Mouse (Mus musculus): ENCODE measurements around the gene Nf2. TPM values are rescaled to one million over a fixed set of nuclear protein-coding genes. Genes with fewer than 3 reads are reported as not detected.

Gene Nf2
- polyA plus RNA-seq (2017; shearing (Covaris generic)), result 10 to 100 TPM; 18.7 to 22.5 (median 19.3) TPM

- peak; percentile 95 for ATAC-seq
Measured at GRCm38 (mm10) chr11:4849258-4849943, at the start of gene Nf2. TSS of gene Nf2 (minus strand) at chr11:4849536.

DNA sequence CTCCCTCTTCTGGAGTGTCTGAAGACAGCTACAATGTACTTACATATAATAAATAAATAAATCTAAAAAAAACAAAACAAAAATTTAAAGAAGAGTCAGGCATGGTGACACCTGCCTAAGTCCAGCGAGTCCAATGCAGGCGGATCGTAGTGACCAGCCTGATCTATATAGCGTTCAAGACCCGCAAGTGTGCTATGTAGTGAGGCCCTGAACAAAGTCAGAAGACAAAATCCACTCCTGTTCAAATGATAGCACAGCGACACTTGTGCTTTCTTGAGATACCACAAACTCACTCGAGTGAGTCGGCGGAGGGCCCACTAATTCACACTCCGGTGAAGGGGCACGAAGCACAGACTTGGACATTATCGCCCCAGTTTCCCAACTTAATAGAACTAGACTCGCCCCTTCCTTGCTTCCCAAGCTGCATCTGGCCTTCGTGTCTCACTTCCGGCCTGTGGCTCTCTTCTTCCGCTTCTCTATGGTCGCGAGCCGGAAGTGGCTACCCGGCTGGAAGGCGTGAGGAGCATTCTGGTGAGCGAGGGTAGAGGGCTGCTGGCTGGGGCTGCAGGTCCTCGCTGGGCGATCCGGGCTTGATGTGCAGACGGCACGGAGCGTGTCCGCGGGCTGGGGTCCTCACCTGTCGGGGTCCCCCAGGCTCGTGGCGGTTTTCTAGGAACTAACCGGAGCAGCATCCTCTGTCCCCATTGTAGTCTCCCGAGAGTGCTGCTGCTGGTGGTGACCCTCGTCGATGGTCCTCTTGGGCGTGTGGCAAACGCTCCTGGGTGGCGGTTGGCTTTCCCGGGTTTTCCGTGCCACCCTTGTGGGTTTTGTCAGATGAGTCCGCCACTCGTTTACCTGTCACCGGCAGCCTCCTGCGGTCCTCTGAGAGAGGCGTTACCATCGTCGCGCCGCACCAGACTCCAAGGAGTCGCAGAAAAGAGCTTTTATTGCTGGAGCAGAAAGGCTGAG, 45.8 kb upstream of the Nf2 start, which contains the start of gene Thoc5:
Thoc5 (plus strand) TSS at position 473 of the 969 bp plus-strand sequence.
- peak; percentile 94 for ATAC-seq

DNA sequence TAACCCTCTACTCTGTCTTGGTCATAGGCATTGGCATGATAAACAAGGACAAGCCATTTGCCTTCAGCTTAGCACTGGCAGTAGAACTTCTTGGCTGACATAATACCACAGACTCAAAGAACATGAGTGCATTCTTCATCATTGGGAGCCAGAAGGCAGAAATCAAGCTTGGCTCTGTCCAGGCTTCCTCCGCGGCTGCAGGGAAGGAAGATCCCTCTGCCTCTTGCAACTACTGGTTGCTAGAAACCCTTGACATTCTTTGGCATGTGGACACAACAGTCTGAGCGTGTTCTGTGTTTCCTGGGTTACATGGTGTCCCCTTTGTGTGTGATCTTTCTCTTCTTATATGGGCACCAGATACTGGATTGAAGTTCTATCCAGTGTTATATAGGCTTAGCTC, 37.7 kb upstream of the Nf2 start:
- ATAC-seq, result no peak

- peak; percentile 25 for ATAC-seq
Measured at GRCm38 (mm10) chr11:4885385-4885903, 36.1 kb upstream of the Nf2 start.

DNA sequence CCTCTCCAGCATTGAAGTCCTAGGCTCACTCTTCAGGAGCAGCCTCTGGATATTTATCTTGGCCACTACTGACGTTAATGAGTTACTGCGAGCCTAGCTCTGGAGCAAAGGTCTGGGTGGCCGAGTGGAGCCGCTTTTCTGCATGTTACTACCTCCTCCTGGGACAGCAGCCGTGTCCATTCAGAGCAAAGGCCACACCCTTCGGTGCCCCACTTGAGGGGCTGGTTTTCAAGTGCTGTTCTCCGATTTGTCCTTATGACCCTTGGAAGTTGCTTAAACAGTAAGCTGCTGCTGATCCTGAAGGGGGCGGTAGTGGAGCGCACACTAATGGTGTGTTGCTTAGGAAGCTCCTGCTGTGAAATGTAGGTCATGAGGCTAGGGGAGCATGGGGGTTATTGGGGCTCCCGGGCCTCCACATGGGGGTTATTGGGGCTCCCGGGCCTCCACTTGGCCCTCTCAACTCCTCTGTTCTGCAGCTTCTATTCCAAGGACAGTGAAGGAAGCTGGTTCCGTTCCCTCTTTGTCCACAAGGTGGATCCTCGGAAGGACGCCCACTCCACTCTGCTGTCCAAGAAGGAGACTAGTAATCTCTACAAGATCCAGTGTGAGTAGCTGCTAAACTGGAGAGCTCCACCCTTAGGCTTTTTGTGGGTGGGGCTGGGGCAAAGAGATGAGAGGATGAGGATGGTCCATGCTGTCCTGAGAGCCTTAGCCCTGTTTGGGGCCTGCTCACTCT, 33.7 kb upstream of the Nf2 start:
- no peak for ATAC-seq

GRCm38 (mm10) chr11:4881087-4881486, 31.8 kb upstream of the Nf2 start:
- ATAC-seq, result no peak

- no peak for ATAC-seq
Measured at GRCm38 (mm10) chr11:4874551-4874950, 25.2 kb upstream of the Nf2 start.

DNA sequence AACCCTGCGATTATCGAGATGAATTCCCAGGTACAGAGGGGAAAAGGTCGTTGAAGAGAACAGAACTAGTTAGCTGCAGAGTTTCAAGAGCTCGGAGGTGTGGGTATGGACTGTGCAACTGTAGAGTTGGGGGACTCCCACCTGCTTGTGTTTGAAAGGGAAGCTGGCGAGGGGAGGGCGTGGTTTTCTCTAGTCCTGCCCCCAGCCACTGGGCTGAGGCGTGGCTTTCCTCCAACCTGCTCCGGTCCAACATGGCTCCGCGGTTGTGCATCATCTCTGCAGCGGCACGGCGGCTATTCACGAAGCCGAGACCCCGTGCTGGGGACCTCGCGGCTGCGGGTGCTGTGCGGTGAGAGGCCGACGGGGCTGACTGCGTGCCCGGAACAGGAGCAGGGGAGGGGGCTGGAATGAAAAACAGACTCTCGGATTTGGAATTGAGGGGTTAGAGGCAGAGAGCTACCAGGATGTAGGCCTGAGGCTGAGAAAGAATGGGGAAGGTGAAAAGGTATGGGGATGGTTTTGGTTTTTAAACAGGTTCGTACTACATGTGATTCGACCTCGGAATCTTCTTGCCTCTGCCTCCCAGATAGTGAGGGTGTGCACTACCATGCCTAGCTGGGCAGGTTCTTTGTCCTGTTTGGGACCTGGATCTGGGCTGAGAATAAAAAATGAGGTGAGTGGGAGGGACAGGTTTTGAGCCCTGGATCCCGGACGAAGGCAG, 24.6 kb upstream of the Nf2 start, which contains the start of gene Nipsnap1:
Nipsnap1 (plus strand) TSS at position 197 of the 721 bp plus-strand sequence.
- ATAC-seq, result peak; percentile 98

- peak; percentile 52 for ATAC-seq
Measured at GRCm38 (mm10) chr11:4865645-4866251, 16.4 kb upstream of the Nf2 start.

GRCm38 (mm10) chr11:4862730-4863129, 13.4 kb upstream of the Nf2 start:
- ATAC-seq, result no peak

DNA sequence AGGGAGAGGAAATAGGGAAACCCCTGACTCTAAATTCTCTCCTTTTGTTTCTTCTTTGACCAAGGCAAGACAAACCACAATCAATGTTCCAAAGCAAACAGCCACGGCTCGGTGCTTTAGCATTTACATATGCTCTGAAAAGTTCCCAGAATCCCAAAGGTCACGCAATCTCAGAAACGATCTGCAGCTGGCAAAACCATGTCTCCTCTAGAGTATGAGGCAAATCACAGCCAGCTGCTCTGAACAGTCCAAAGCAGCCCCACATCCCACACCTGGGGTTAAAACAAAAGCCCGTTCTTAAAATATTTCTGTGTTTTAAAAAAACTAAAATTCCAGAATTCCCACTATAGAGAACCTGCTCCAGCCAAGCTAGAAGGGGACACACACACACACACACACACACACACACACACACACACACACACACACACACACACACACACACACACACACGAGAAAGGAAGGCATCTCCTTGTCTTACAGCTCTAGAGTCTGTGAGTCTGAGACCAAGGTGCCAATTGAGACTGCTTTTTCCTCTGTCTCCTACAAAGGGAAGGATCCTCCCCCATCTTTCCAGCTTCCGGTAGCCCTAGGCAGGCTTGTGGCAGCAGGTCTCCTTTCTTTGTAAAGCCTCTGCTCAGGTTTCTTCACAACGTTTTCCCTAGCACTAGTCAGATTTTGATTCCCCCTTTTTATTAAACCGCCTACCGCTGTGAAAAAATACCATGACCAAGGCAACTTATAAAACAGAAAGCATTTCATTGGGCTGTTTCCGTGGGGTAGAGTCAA, 12.7 kb upstream of the Nf2 start:
- no peak for ATAC-seq

DNA sequence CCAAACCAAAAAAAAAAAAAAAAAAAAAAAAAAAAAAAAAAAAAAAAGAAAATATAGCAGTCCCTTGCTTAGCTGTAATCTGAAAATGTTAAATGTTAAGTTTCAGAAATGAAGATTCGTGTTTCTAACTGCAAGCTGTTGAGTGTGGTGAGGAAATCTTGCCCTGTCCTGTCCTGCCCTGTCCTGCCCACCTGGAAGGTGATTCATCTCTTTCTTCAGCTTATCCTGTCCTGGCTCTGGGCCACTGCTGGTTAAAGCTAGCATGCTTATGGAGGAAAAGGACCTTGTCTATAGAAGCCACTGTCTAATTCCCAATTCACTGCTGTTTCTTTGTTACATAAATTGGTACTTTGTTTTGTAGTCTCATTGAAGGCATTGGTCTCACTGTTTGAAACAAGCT, 11.7 kb upstream of the Nf2 start:
- no peak for ATAC-seq

- ATAC-seq, result no peak
Measured at GRCm38 (mm10) chr11:4858416-4858815, 9.1 kb upstream of the Nf2 start.

DNA sequence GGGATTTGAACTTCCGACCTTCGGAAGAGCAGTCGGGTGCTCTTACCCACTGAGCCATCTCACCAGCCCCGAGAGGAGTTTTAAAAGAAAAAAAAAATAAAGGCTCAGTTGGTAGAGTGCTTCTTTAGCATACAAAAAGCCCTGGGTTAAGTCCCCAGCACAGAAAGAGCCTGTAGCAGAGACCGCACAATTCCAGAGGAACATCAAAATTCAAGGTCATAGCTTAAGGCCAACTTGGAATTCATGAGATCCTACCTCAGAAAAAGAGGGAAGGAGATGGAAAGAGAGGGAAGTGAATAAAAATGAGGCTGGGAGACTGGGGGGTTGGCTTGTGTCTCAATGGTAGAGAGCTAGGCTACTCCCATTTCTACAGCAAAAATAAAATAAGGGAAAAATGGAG, 4.8 kb upstream of the Nf2 start:
- ATAC-seq, result no peak

DNA sequence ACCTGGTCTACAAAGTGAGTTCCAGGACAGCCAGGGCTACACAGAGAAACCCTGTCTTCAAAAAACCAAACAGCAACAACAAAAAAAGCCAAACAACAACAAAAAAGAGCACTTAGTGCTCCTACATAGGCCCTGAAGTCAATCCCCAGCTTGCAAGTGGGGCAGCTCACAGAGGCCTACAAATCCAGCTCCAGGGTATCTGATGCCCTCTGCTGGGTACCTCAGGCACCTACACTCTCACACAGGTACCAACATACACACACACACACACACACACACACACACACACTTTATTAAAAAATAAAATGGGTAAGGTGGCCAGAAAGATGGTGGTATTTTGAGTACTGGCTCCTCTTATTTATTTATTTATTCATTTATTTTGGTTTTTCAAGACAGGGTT, 3.7 kb upstream of the Nf2 start:
- no peak for ATAC-seq

DNA sequence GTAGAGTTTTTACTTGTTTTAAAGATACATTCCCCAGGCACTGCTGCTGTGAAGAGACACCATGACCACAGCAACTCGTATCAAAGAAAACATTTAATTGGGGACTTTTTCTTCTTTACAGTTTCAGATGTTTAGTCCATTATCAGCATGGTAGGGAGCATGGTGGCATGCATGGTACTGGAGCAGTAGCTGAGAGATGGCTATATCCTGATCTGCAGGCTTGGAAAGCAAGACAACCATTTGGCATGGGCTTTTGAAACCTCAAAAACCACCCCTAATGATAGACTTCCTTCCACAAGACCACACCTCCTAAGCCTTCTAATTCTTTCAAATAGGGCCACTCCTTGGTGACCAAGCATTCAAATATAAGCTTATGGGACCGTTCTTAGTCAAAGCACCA, 1.1 kb upstream of the Nf2 start:
- no peak for ATAC-seq

DNA sequence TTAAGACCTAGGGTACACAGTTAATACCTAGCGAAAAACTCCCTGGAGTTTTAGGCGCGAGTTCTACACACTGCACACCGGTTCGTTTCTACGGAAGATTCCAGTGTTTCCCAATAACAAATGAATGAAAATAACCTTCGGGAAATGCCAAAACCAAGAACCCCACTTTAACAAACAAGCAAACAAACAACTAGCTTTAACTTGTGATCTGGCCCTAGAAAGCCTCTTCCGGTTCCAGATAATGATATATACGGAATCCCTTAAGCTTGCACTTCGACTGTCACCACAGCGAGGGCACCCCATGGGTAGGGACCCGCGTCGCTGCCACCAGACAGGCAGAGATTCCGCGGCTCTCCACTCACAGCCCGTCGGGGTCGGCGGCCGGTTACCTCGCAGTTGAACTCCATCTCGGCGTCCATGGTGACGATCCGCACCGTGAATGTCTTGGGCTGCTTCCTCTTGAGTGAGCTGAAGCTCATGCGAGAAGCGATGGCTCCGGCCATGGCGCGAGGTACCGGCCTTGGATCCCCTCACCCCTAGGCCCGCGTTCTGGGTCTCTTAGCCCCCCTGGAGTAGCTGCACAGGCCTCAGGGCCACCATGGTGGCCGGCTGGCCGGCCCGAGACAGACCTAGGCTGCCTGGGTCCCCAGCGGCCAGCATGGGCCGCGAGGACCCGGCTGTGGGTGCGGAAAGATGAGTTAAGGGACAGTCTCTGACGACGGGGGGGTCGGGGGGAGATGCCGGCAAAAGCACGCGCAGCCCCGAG, 670 bp downstream of the Nf2 start:
- ATAC-seq, result peak; percentile 16

DNA sequence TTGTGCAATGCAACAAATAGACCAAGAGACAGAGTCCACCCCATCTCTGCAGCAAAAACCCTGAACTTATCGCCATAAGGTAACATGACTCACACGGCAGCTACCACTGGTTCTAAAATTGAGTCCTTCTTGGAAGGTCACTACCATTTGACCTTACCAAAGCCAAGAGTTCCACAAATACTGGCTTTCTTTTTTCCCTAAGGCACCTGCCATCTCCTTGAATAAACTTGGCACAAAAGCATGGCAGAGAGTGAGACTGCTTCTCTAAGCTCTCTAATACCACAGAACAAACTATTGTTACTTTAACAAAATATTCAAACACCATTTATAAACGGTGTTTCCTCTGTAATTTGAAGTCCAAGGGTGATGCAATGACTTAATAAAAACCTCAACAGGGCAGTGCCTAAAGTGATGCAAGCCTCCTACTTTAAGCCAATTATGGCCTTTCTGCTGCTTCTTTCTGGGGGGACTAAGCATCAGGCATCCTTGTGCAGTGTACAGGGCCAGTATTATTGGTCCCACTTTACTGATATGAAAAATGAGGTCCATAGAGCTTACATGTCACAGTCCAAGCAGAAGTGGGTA, 8.3 kb downstream of the Nf2 start:
- ATAC-seq, result no peak

- ATAC-seq, result no peak
Measured at GRCm38 (mm10) chr11:4838235-4838634, 11.1 kb downstream of the Nf2 start.
